Mouse (Mus musculus): ENCODE data around the gene Cyp11a1. TPM values are rescaled to one million over a fixed set of nuclear protein-coding genes. Genes with fewer than 3 reads are reported as not detected.

The Cyp11a1 gene
- polyA plus RNA-seq, 1 experiment from 2014 or later, result 0.64 TPM

- ATAC-seq (replicated peaks; ENCODE audit: low FRiP score, low read depth) (no peak), DNase-seq (ENCODE audit: low spot score) (no peak)
- Histone ChIP-seq H3K4me2 (ENCODE audit: low read length) (no peak overlapping the region), H3K27me3 (ENCODE audit: insufficient read depth, low read length) (no peaks in the 10 kb centered on the region), H3K27ac (no peak overlapping the region), H3K4me1 (replicated peaks; ENCODE audit: insufficient read depth, low read length) (peaks cover 6% of the 10 kb centered on the region; the same call in 1 of the 2 replicates), H3K4me3 (replicated peaks; ENCODE audit: low read depth, low read length) (no peak overlapping the region), H3K9me3 (replicated peaks; ENCODE audit: low read length) (no peaks in the 10 kb centered on the region), H3K9ac (ENCODE audit: low read depth, low read length) (no peak overlapping the region), H3K36me3 (ENCODE audit: insufficient read depth, low read length) (no peaks in the 10 kb centered on the region)
- TF ChIP-seq CTCF (IDR thresholded peaks at IDR 0.05; ENCODE audit: low read depth), result no peak
- 59% methylated on average over 14 of the region's 14 CpGs for WGBS
These were observed 38.8 kb upstream of the Cyp11a1 start for GRCm38 (mm10) chr9:57967237-57967960.

GRCm38 (mm10) chr9:57968166-57968771 is 37.9 kb upstream of the Cyp11a1 start:
- no peak overlapping the region for H3K4me2 ChIP-seq (ENCODE audit: low read length)
- DNase-seq (ENCODE audit: low spot score), result no peak

DNA sequence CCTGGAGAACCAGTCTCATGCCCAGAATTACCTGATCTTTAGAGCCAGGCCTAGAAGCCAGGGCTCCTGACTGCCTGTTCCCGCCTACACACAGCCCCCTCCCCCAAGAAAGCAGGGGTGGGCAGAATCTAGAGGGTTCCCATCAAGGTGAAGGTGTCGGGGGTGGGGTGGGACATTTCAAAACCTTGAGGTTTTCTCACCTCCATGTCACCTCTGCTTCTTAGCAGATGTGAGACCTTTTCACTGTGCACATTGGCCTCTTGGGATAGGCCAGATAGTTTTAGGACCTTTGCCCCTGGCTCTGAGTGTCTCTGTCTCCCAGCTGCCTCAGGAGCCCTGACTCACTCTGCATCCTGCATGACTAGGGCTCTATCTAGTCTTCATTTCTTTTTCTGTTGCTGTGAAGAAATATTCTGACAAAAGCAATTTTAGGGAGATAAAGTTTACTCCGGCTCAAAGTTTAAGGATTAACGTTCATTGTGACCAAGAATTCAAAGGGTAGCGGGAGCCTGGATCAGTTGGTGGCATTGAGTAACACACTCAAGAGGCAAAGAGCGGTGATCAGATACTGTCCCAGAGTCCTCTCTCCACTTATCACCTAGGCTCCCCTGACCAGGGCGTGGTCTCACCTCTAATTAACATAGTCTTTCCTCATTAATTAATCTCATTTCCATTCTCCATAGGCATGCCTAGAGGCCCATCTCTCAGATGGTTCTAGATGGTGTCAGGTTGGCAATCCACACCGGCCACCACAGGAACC is 37.2 kb upstream of the Cyp11a1 start:
- H3K4me3 ChIP-seq (replicated peaks; ENCODE audit: low read depth, low read length), result no peak overlapping the region
- no peaks in the 10 kb centered on the region for H3K36me3 ChIP-seq (ENCODE audit: insufficient read depth, low read length)
- ATAC-seq (replicated peaks; ENCODE audit: low FRiP score, low read depth) (no peak), DNase-seq (ENCODE audit: low spot score) (no peak)
- 89% methylated on average over 8 of the region's 8 CpGs for WGBS
- H3K4me2 ChIP-seq (ENCODE audit: low read length), result no peak overlapping the region
- no peak for TF ChIP-seq CTCF (IDR thresholded peaks at IDR 0.05; ENCODE audit: low read depth)
- H3K9ac ChIP-seq (ENCODE audit: low read depth, low read length), result no peak overlapping the region
- no peak overlapping the region for H3K27ac ChIP-seq
- no peaks in the 10 kb centered on the region for H3K9me3 ChIP-seq (replicated peaks; ENCODE audit: low read length)
- no peaks in the 10 kb centered on the region for H3K27me3 ChIP-seq (ENCODE audit: insufficient read depth, low read length)
- peaks cover 6% of the 10 kb centered on the region; the same call in 1 of the 2 replicates for H3K4me1 ChIP-seq (replicated peaks; ENCODE audit: insufficient read depth, low read length)

More at GRCm38 (mm10) chr9:57968166-57968771, 37.9 kb upstream of the Cyp11a1 start:
- Histone ChIP-seq H3K27ac (no peak overlapping the region), H3K4me1 (replicated peaks; ENCODE audit: insufficient read depth, low read length) (peaks cover 6% of the 10 kb centered on the region; the same call in 1 of the 2 replicates), H3K9ac (ENCODE audit: low read depth, low read length) (no peak overlapping the region), H3K9me3 (replicated peaks; ENCODE audit: low read length) (no peaks in the 10 kb centered on the region), H3K36me3 (ENCODE audit: insufficient read depth, low read length) (no peaks in the 10 kb centered on the region), H3K27me3 (ENCODE audit: insufficient read depth, low read length) (no peaks in the 10 kb centered on the region), H3K4me3 (replicated peaks; ENCODE audit: low read depth, low read length) (no peak overlapping the region)
- TF ChIP-seq CTCF (IDR thresholded peaks at IDR 0.05; ENCODE audit: low read depth), result no peak
- 77% methylated on average over 9 of the region's 9 CpGs for WGBS
- ATAC-seq (replicated peaks; ENCODE audit: low FRiP score, low read depth), result no peak

- Histone ChIP-seq H3K27ac (no peak overlapping the region), H3K9me3 (replicated peaks; ENCODE audit: low read length) (no peaks in the 10 kb centered on the region), H3K4me3 (replicated peaks; ENCODE audit: low read depth, low read length) (no peak overlapping the region), H3K36me3 (ENCODE audit: insufficient read depth, low read length) (no peaks in the 10 kb centered on the region), H3K4me2 (ENCODE audit: low read length) (no peak overlapping the region), H3K9ac (ENCODE audit: low read depth, low read length) (no peak overlapping the region), H3K4me1 (replicated peaks; ENCODE audit: insufficient read depth, low read length) (peaks cover 6% of the 10 kb centered on the region; the same call in 1 of the 2 replicates), H3K27me3 (ENCODE audit: insufficient read depth, low read length) (no peaks in the 10 kb centered on the region)
- no peak for DNase-seq (ENCODE audit: low spot score)
- ATAC-seq (replicated peaks; ENCODE audit: low FRiP score, low read depth), result no peak
- 74% methylated on average over 11 of the region's 11 CpGs for WGBS
- no peak for TF ChIP-seq CTCF (IDR thresholded peaks at IDR 0.05; ENCODE audit: low read depth)
These were observed 36.3 kb upstream of the Cyp11a1 start for GRCm38 (mm10) chr9:57969736-57970495.

DNA sequence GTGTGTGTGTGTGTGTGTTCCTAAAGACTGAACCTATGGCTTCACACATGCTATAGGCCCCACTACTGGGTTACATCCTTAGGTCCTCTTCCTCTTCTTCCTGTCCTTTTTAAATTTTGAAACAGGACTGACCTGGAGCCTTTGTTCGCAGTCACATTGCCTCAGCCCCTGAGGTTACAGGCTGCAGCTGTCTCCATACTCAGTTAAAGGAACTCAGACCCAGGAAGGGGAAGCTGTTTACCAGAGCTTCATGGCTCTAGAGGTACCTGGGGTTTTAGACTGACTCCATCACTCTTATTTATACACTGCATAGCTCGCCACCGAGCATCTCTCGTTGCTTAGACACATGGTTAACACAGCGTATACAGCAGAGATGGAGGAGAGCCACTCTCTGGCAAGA is 34.8 kb upstream of the Cyp11a1 start:
- no peak for TF ChIP-seq CTCF (IDR thresholded peaks at IDR 0.05; ENCODE audit: low read depth)
- DNase-seq (ENCODE audit: low spot score) (no peak), ATAC-seq (replicated peaks; ENCODE audit: low FRiP score, low read depth) (no peak)
- Histone ChIP-seq H3K4me1 (replicated peaks; ENCODE audit: insufficient read depth, low read length) (peaks cover 6% of the 10 kb centered on the region; the same call in 1 of the 2 replicates), H3K27me3 (ENCODE audit: insufficient read depth, low read length) (no peaks in the 10 kb centered on the region), H3K9ac (ENCODE audit: low read depth, low read length) (no peak overlapping the region), H3K9me3 (replicated peaks; ENCODE audit: low read length) (no peaks in the 10 kb centered on the region), H3K4me3 (replicated peaks; ENCODE audit: low read depth, low read length) (no peak overlapping the region), H3K4me2 (ENCODE audit: low read length) (no peak overlapping the region), H3K27ac (no peak overlapping the region), H3K36me3 (ENCODE audit: insufficient read depth, low read length) (no peaks in the 10 kb centered on the region)
- 90% methylated on average over 5 of the region's 5 CpGs for WGBS

Data from kidney, postnatal 0 days (tissue).